Mouse (Mus musculus): Measurements from ENCODE around the gene Enpp4.

DNA sequence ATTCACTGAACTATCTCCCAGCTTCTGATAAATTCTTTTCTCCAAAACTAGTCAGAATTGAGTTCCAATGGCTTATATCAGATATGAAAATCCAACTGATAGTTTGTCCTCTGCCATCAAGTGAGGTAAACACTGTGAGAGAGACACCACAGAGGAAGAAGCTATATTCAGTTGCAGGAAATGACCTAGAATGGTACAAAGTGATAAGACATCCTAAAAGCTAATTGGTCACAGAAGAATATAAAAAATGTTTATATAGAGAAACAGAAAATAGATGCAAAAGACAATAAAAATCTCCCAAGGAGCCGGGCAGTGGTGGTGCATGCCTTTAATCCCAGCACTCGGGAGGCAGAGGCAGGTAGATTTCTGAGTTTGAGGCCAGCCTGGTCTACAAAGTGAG, 11.0 kb upstream of the Enpp4 start:
- TF ChIP-seq CTCF (IDR thresholded peaks at IDR 0.05; ENCODE audit: low read depth): no peak
- TF ChIP-seq EP300 (IDR thresholded peaks at IDR 0.05; ENCODE audit: low read depth): no peak
